Mouse (Mus musculus) CH12.LX (cell line): ENCODE results near the gene Fancc. TPM values are rescaled to one million over a fixed set of nuclear protein-coding genes. Genes with fewer than 3 reads are reported as not detected.

ENCODE experiments used
- DNase-seq: peaks from one replicate; pipeline ENCODE4 v3.0.0-alpha.2; 2013; ENCODE audit errors: extremely low read depth
- H3K27ac ChIP-seq: 2 replicates; pipeline ENCODE4 v1.5.1; 2012; ENCODE audit warnings: low read depth, mild to moderate bottlenecking, control low read depth, moderate library complexity; ENCODE audit not compliant: insufficient read depth
- H3K27me3 ChIP-seq: replicated peaks from 2 replicates; pipeline ENCODE3; 2012; ENCODE audit warnings: inconsistent platforms
- H3K36me3 ChIP-seq, 2 experiments: replicated peaks in 1 of 2; 2 replicates each; pipeline versions ENCODE3 to v1.6.1; 2012; ENCODE audit warnings: inconsistent platforms in 1 of 2, low read length in 1 of 2, mild to moderate bottlenecking in 1 of 2, mixed read lengths in 1 of 2, moderate library complexity in 1 of 2; ENCODE audit not compliant: control insufficient read depth in 1 of 2, insufficient read depth in 1 of 2
- H3K4me1 ChIP-seq, 2 experiments: 2 replicates each; pipeline ENCODE4 v1.6.1; 2012; ENCODE audit warnings: inconsistent platforms in 1 of 2, moderate library complexity in 1 of 2; ENCODE audit not compliant: insufficient read depth in 2 of 2, control insufficient read depth in 1 of 2
- H3K4me2 ChIP-seq: 2 replicates; pipeline ENCODE4 v1.6.1; 2012; ENCODE audit warnings: low read depth, mild to moderate bottlenecking, control low read depth; ENCODE audit not compliant: poor library complexity, insufficient read depth, severe bottlenecking
- H3K4me3 ChIP-seq, 3 experiments: fragments of 150-350 bp in 1 of 3; sonication (generic) in 1 of 3; replicated peaks in 1 of 3; 2 replicates each; pipeline versions ENCODE3 to v1.5.1; 2011 to 2012; ENCODE audit warnings: low read depth in 2 of 3, low read length in 2 of 3, mild to moderate bottlenecking in 2 of 3, moderate library complexity in 2 of 3, control low read depth in 1 of 3, improper control_type of control experiment in 1 of 3, inconsistent platforms in 1 of 3, mixed read lengths in 1 of 3; ENCODE audit not compliant: poor library complexity in 1 of 3
- H3K79me2 ChIP-seq: replicated peaks from 2 replicates; pipeline ENCODE4 v1.6.1; 2012; ENCODE audit warnings: mild to moderate bottlenecking, moderate library complexity; ENCODE audit not compliant: control insufficient read depth, poor library complexity, insufficient read depth, severe bottlenecking; ENCODE audit errors: extremely low read depth
- H3K9ac ChIP-seq: 2 replicates; pipeline ENCODE4 v1.6.1; 2012; ENCODE audit warnings: low read depth, mild to moderate bottlenecking, control low read depth, moderate library complexity; ENCODE audit not compliant: insufficient read depth
- H3K9me3 ChIP-seq: replicated peaks from 2 replicates; pipeline ENCODE3; 2012; ENCODE audit warnings: low read length, inconsistent platforms, mixed read lengths
- E2F4 ChIP-seq: IDR thresholded peaks from 2 replicates; pipeline ENCODE4 v1.6.1; 2011; ENCODE audit warnings: low read depth, low read length, improper control_type of control experiment; ENCODE audit not compliant: insufficient replicate concordance
- EP300 ChIP-seq: IDR thresholded peaks from 2 replicates; pipeline ENCODE4 v1.6.1; 2011; ENCODE audit warnings: low read length, improper control_type of control experiment
- ETS1 ChIP-seq: conservative IDR thresholded peaks from 2 replicates; pipeline ENCODE4 v1.6.1; 2012; ENCODE audit warnings: low read depth, mild to moderate bottlenecking, inconsistent platforms, low read length, improper control_type of control experiment, moderate library complexity
- HCFC1 ChIP-seq: IDR thresholded peaks from 2 replicates; pipeline ENCODE4 v1.6.1; 2012; ENCODE audit warnings: low read depth, mild to moderate bottlenecking, inconsistent platforms, low read length, improper control_type of control experiment
- IRF4 ChIP-seq: IDR thresholded peaks from 2 replicates; pipeline ENCODE4 v1.6.1; 2014; ENCODE audit warnings: low read depth, mild to moderate bottlenecking, inconsistent platforms, low read length, improper control_type of control experiment
- JUND ChIP-seq: conservative IDR thresholded peaks from 2 replicates; pipeline ENCODE4 v1.6.1; 2011; ENCODE audit warnings: low read depth, low read length, improper control_type of control experiment
- MAZ ChIP-seq: IDR thresholded peaks from 2 replicates; pipeline ENCODE4 v1.6.1; 2012; ENCODE audit warnings: low read depth, mild to moderate bottlenecking, inconsistent platforms, low read length, improper control_type of control experiment, moderate library complexity
- MEF2A ChIP-seq: IDR thresholded peaks from 2 replicates; pipeline ENCODE4 v1.6.1; 2014; ENCODE audit warnings: low read depth, mild to moderate bottlenecking, inconsistent platforms, low read length, improper control_type of control experiment, borderline replicate concordance
- NELFE ChIP-seq: IDR thresholded peaks from 2 replicates; pipeline ENCODE4 v1.6.1; 2011; ENCODE audit warnings: low read depth, low read length, improper control_type of control experiment
- NRF1 ChIP-seq: IDR thresholded peaks from 2 replicates; pipeline ENCODE4 v1.6.1; 2014; ENCODE audit warnings: low read depth, mild to moderate bottlenecking, inconsistent platforms, low read length, improper control_type of control experiment, moderate library complexity
- POLR2A ChIP-seq: IDR thresholded peaks from 2 replicates; pipeline ENCODE4 v1.6.1; 2011; ENCODE audit warnings: low read depth, mild to moderate bottlenecking, improper control_type of control experiment, low read length
- RAD21 ChIP-seq: IDR thresholded peaks from 2 replicates; pipeline ENCODE4 v1.6.1; 2011; ENCODE audit warnings: low read depth, mild to moderate bottlenecking, low read length, improper control_type of control experiment, moderate library complexity
- RCOR1 ChIP-seq: conservative IDR thresholded peaks from 2 replicates; pipeline ENCODE4 v1.6.1; 2012; ENCODE audit warnings: low read depth, mild to moderate bottlenecking, inconsistent platforms, low read length, improper control_type of control experiment
- SIN3A ChIP-seq: IDR thresholded peaks from 2 replicates; pipeline ENCODE4 v1.6.1; 2012; ENCODE audit warnings: low read length, improper control_type of control experiment, inconsistent platforms
- SMC3 ChIP-seq: IDR thresholded peaks from 2 replicates; pipeline ENCODE4 v1.6.1; 2011; ENCODE audit warnings: low read depth, low read length, improper control_type of control experiment
- TBP ChIP-seq: conservative IDR thresholded peaks from 2 replicates; pipeline ENCODE4 v1.6.1; 2011; ENCODE audit warnings: low read depth, low read length, improper control_type of control experiment
- UBTF ChIP-seq: IDR thresholded peaks from 2 replicates; pipeline ENCODE4 v1.6.1; 2012; ENCODE audit warnings: low read depth, mild to moderate bottlenecking, inconsistent platforms, low read length, improper control_type of control experiment, moderate library complexity
- USF1 ChIP-seq: IDR thresholded peaks from 2 replicates; pipeline ENCODE4 v1.6.1; 2014; ENCODE audit warnings: low read depth, mild to moderate bottlenecking, inconsistent platforms, low read length, improper control_type of control experiment
- ZKSCAN1 ChIP-seq: IDR thresholded peaks from 2 replicates; pipeline ENCODE4 v1.6.1; 2012; ENCODE audit warnings: low read depth, inconsistent platforms, low read length, improper control_type of control experiment, borderline replicate concordance
- ZMIZ1 ChIP-seq: IDR thresholded peaks from 2 replicates; pipeline ENCODE4 v1.6.1; 2012; ENCODE audit warnings: low read depth, mild to moderate bottlenecking, inconsistent platforms, low read length, improper control_type of control experiment
- ZNF384 ChIP-seq: IDR thresholded peaks from 2 replicates; pipeline ENCODE4 v1.6.1; 2012; ENCODE audit warnings: low read depth, low read length, improper control_type of control experiment, inconsistent platforms
- dilution Hi-C: fragments of 300-500 bp; cut with MboI; formaldehyde crosslinking; loops from 2 replicates; pipeline ENCODE4 v1.14.3; 2020; ENCODE audit warnings: low sequenced_read_pairs; ENCODE audit not compliant: extremely low pct_unique_long_range_greater_than_20kb, extremely low pct_ligation_motif_present
- in situ Hi-C: fragments of 300-500 bp; cut with MboI; formaldehyde crosslinking; loops from 3 replicates; pipeline ENCODE4 v1.14.3; 2019; ENCODE audit warnings: low sequenced_read_pairs, low pct_ligation_motif_present, low pct_unique_long_range_greater_than_20kb, mixed read lengths
- polyA plus RNA-seq: library from polyadenylated mRNA; unstranded; fragments of >175 nt; gene quantifications from 2 replicates; pipeline ENCODE4 v1.2.1, GENCODE M21; 2012; ENCODE audit warnings: low read depth; ENCODE audit not compliant: insufficient read length
- total RNA-seq, 2 experiments: library from RNA; depleted of rRNA; stranded (reverse); fragments of 300-350 nt in 1 of 2; fragments of >200 nt in 1 of 2; gene quantifications; 2 replicates each; pipeline ENCODE4 v1.2.3; 2012 to 2014

Fancc gene
- total and polyA plus RNA-seq, 3 experiments: 8.2 to 12.4 (median 8.7) TPM

DNA sequence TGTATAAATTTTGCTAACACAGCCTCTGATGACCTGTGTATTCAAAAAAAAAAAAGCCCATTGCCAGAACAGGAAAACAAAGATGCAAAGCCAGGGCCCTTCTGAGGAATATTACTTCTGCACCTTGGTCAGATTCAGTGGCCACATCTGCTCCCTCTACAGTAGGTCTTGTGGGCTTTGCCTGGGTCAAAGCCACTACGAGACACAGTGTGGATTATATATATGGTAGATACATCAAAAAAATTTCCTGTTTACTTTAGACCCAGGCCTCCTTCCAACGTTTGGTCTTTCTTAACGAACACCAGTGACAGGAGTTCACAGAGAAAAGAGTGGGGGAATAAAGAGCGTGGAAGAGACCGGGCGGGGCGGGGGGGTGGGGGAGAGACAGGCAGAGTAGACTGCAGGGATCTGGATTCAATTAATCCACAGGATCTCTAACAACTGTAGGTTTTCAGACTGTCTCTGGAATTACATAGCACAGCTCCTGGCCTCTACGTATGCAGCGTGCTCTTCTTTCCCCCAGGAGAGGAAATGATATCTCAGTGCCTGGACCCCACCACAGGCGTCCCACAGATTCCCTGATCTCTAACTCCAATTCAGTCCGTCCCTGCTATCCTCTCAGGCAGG is 28.6 kb upstream of the Fancc start:
- H3K4me3 ChIP-seq: no peak overlapping the region
- no peak for DNase-seq
- TF ChIP-seq ZMIZ1 (no peak), USF1 (no peak), ETS1 (no peak), EP300 (no peak), JUND (no peak), E2F4 (no peak), MAZ (no peak), SIN3A (no peak)
- TF ChIP-seq, all 38 proteins: peak for 0
- H3K9ac ChIP-seq: no peak overlapping the region
- H3K27me3 ChIP-seq: no peaks in the 10 kb centered on the region
- peaks cover 59 to 84% of the 10 kb centered on the region in 2 experiments for H3K36me3 ChIP-seq
- H3K4me2 ChIP-seq: no peak overlapping the region
- in situ Hi-C loops (no loop called here), dilution Hi-C loops (no loop called here)
- H3K79me2 ChIP-seq: no peaks in the 10 kb centered on the region
- H3K4me1 ChIP-seq: peaks cover 8 to 32% of the 10 kb centered on the region in 2 experiments; a peak in 3 of 4 replicates
- H3K9me3 ChIP-seq: no peaks in the 10 kb centered on the region
- no peak overlapping the region for H3K27ac ChIP-seq

DNA sequence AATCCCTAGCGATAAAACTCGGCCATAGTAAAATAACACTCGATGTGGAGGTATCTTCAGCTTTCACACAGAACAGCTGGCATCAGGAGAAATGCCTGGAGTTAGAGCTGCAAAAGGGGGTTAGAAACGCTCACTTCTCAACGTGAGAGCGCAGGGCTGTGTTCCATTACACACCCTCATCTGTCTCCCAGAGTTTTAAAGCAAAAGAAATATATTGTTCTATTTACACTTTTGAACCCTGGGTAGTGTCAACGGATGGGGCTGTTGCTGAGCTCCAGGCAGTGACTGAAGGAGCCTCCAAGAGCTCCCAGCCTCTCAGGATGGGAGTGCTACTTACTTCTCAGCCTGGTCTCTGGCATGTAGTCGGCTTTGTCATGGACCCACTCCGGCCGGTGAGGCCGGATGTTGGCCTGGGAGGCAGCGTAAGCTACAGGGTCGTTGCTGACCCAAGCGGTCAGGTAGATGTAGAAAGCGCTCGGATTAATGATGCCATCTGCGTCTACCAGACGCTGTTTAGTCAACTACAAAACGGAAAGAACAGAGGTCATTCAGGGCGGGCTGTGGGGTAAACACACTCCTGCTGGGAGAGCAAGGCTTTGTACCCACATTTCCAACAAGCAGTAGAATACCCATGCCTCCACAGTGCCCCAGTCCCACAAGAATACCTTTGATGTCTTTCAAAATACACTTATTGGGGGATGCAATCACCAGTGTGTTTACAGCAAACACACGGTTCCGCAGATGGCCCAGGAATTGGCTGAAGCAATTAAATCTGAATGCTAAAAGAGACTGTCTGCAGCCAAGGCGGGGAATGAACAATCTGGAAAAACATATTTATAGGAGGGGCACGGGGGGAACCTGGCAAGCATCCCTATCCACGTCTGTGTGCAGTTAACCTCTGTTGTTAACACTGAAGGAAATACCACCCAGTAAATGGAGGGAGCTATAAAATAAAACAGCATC is 27.8 kb upstream of the Fancc start:
- H3K4me2 ChIP-seq: no peak overlapping the region
- no peak overlapping the region for H3K4me3 ChIP-seq
- no peak for DNase-seq
- H3K79me2 ChIP-seq: no peaks in the 10 kb centered on the region
- no peaks in the 10 kb centered on the region for H3K27me3 ChIP-seq
- H3K27ac ChIP-seq: no peak overlapping the region
- H3K36me3 ChIP-seq: peaks cover 63 to 84% of the 10 kb centered on the region in 2 experiments
- H3K4me1 ChIP-seq: peaks cover 8 to 24% of the 10 kb centered on the region in 2 experiments; a peak in 3 of 4 replicates
- dilution Hi-C loops (no loop called here), in situ Hi-C loops (no loop called here)
- TF ChIP-seq EP300 (no peak), SMC3 (no peak), MEF2A (no peak), NRF1 (no peak), RCOR1 (no peak), IRF4 (no peak), TBP (no peak), ZKSCAN1 (no peak), HCFC1 (no peak), ZNF384 (no peak), NELFE (no peak), UBTF (no peak), POLR2A (no peak), RAD21 (no peak)
- no peaks in the 10 kb centered on the region for H3K9me3 ChIP-seq
- H3K9ac ChIP-seq: no peak overlapping the region
